Mouse (Mus musculus) limb, embryonic 12.5 days (tissue): ENCODE data around the gene Tmem198b. TPM values are rescaled to one million over a fixed set of nuclear protein-coding genes. Genes with fewer than 3 reads are reported as not detected.

Source experiments
- ATAC-seq: fragments of 200-750 bp; cut with Nextera tagmentation; 2 replicates; pipeline ENCODE4 v1.8.0; 2017; ENCODE audit warnings: low read depth, moderate TSS enrichment; ENCODE audit not compliant: insufficient number of reproducible peaks, insufficient read depth, low FRiP score, low TSS enrichment
- H3K27ac ChIP-seq: fragments of 300-500 bp; sonication (generic); 2 replicates; pipeline ENCODE4 v1.5.1; 2016; ENCODE audit warnings: mild to moderate bottlenecking, moderate library complexity
- H3K27me3 ChIP-seq: fragments of 300-500 bp; sonication (generic); 2 replicates; pipeline ENCODE4 v1.6.1; 2016; ENCODE audit warnings: mild to moderate bottlenecking, moderate library complexity
- H3K36me3 ChIP-seq: fragments of 300-500 bp; sonication (generic); 2 replicates; pipeline ENCODE4 v1.6.1; 2016; ENCODE audit warnings: mild to moderate bottlenecking, moderate library complexity
- H3K4me1 ChIP-seq: fragments of 300-500 bp; sonication (generic); replicated peaks from 2 replicates; pipeline ENCODE4 v1.6.1; 2016
- H3K4me2 ChIP-seq: fragments of 300-500 bp; sonication (generic); 2 replicates; pipeline ENCODE4 v1.6.1; 2016; ENCODE audit warnings: mild to moderate bottlenecking, moderate library complexity
- H3K4me3 ChIP-seq: fragments of 300-500 bp; sonication (generic); replicated peaks from 2 replicates; pipeline ENCODE4 v1.5.1; 2016; ENCODE audit warnings: mild to moderate bottlenecking
- H3K9ac ChIP-seq: fragments of 300-500 bp; sonication (generic); replicated peaks from 2 replicates; pipeline ENCODE4 v1.6.1; 2016; ENCODE audit warnings: mild to moderate bottlenecking, moderate library complexity
- H3K9me3 ChIP-seq: fragments of 300-500 bp; sonication (generic); 2 replicates; pipeline ENCODE4 v1.6.1; 2016; ENCODE audit warnings: mild to moderate bottlenecking, moderate library complexity
- WGBS: fragments of 180-500 bp; shearing (Covaris S2); methylation state at CpG from one replicate; pipeline ENCODE4 v1.1.7; 2016; 5-methylcytosine and 5-hydroxymethylcytosine counted together
- polyA plus RNA-seq: library from polyadenylated mRNA; unstranded; fragments of >200 nt; fragmentation: Nextera tagmentation; extraction: Ambion mirVana; gene quantifications from 2 replicates; pipeline ENCODE4 v1.2.1, GENCODE M21; 2016

The Tmem198b gene
- polyA plus RNA-seq, 1 experiment from 2014 or later: 23.4 TPM

DNA sequence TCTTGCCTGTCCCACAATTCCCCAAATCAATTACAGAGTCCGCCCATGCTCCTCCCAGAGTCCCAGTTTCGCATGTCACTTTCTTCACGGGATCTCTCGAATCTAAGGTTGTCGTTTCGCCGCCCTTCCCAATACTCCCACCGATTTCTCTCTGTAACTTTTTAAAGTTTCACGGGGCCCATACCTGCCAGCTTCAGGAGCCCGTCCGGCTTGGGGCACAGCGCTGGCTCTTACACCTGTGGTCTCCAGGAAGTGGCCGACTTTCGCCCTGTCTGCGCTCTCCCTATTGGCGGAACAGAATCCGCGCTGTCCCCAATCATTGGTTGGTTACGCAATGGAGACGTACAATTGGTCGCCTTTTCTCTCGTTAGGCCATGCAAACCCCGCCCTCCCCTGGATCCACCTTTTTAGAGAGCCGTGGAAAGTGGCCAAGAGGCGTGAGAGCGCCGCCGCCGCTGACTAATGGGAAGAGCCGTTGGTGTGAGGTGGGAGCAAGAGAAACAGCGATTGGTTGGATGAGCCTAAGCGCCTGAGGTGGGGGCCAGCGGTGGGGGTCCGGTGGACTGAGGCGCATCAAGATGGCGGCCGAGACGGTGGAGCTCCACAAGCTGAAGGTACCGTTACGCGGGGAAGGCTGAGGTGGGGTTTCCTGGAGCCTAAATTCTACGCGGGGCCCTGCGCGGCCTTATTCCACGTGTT lies 17.3 kb upstream of the Tmem198b start, which contains the start of gene Ormdl2:
TSS of gene Ormdl2 (minus strand) at position 288 of the 699 bp plus-strand sequence.
- no peaks in the 10 kb centered on the region for H3K9me3 ChIP-seq
- peak within 1 kb of the TSS; percentile 82 for H3K4me3 ChIP-seq
- peak; percentile 100 for ATAC-seq
- under 1% methylated on average over 46 of the region's 46 CpGs for WGBS
- H3K4me1 ChIP-seq: peaks cover 15% of the 10 kb centered on the region
- H3K36me3 ChIP-seq: peaks cover 45% of the 10 kb centered on the region
- peak within 1 kb of the TSS; percentile 85 for H3K4me2 ChIP-seq
- H3K9ac ChIP-seq: peak within 1 kb of the TSS; percentile 79
- H3K27ac ChIP-seq: peak within 1 kb of the TSS; percentile 60; the same call in 1 of the 2 replicates
- no peaks in the 10 kb centered on the region for H3K27me3 ChIP-seq

DNA sequence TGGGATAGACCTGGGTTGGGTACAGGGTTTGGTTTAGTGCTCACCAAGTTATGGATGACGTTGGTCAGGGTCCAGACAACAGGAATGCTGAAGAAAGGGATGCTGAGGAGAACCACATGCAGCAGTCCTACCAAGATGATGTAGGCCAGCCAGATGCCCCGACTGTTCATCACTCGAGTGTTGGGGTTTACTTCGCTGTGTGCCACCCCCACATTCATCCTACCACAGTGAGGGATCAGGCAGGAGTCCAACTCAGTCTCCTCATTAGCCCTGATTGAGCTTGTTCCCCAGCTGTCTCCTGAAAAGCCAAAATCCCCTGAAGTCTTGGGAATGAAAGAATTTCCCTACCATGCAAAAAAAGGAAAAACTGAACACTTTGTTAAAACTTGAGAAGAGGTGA lies 16.0 kb upstream of the Tmem198b start:
- Histone ChIP-seq H3K27ac (no peak overlapping the region), H3K36me3 (peaks cover 51% of the 10 kb centered on the region), H3K4me3 (no peak overlapping the region), H3K27me3 (no peaks in the 10 kb centered on the region), H3K4me1 (peaks cover 15% of the 10 kb centered on the region), H3K4me2 (no peak overlapping the region), H3K9ac (no peak overlapping the region), H3K9me3 (no peaks in the 10 kb centered on the region)
- no peak for ATAC-seq
- WGBS: 89% methylated on average over 4 of the region's 4 CpGs

DNA sequence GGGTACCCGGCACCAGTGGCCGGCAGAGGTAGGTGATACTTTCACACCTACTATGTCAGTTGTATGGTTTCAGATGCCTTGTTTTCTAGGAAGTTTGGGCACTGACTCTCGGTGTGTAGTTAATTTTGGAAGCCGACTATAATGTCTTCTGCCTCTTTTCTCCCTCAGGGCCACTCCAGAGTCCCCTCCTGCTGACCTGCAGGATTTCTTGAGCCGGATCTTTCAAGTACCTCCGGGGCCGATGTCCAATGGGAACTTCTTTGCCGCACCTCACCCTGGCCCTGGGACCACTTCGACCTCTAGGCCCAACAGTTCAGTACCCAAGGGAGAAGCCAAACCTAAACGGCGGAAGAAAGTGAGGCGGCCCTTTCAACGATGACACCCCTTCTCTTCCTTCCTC lies 12.9 kb upstream of the Tmem198b start, which contains the start of gene Sarnp:
TSS of gene Sarnp (plus strand) at position 301 of the 400 bp plus-strand sequence.
- WGBS: 89% methylated on average over 13 of the region's 13 CpGs
- Histone ChIP-seq H3K36me3 (peaks cover 67% of the 10 kb centered on the region), H3K4me2 (no peak within 1 kb of the TSS), H3K9me3 (no peaks in the 10 kb centered on the region), H3K4me3 (no peak within 1 kb of the TSS), H3K27me3 (no peaks in the 10 kb centered on the region), H3K27ac (no peak within 1 kb of the TSS), H3K4me1 (peaks cover 6% of the 10 kb centered on the region), H3K9ac (no peak within 1 kb of the TSS)
- ATAC-seq: no peak

DNA sequence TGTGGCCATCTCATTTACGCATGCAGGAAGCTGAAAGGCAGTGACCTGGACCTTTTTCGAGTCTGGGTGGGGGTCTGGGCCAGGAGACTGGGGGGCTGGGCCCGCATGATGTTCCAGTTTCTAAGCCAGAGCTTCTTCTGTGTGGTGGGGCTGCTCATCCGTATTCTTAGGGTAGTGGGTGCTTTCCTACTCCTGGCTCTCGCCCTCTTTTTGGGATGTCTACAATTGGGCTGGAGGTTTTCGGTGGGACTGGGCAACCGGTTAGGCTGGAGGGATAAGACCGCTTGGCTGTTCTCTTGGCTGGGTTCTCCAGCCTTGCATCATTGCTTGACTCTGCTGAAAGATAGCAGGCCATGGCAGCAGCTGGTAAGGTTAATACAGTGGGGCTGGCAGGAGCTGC lies 2.8 kb upstream of the Tmem198b start:
- Histone ChIP-seq H3K4me3 (peak overlapping the region; percentile 77), H3K4me2 (peak overlapping the region; percentile 87), H3K4me1 (peaks cover 51% of the 10 kb centered on the region), H3K36me3 (peaks cover 42% of the 10 kb centered on the region), H3K9ac (peak overlapping the region; percentile 84), H3K27ac (no peak overlapping the region), H3K9me3 (no peaks in the 10 kb centered on the region), H3K27me3 (no peaks in the 10 kb centered on the region)
- no peak for ATAC-seq
- WGBS: 90% methylated on average over 8 of the region's 8 CpGs

DNA sequence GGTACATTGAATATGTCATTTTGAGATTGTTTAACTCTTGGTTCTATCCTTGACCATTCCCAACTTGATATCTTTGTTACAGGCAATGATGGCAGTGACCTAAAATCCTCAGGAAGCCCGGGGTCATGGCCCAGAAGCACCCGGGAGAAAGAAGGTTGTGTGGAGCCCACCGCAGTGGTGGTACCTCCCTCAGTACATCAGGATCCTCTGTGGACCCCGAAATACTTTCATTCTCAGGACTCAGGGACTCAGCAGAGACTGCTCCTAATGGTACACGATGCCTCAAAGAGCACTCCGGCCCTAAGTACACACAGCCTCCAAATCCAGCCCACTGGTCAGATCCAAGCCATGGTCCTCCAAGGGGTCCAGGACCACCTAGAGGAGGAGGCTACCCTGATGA lies 1.9 kb upstream of the Tmem198b start:
- WGBS: 59% methylated on average over 6 of the region's 6 CpGs
- H3K36me3 ChIP-seq: peaks cover 51% of the 10 kb centered on the region
- peak overlapping the region; percentile 77 for H3K4me3 ChIP-seq
- H3K9me3 ChIP-seq: no peaks in the 10 kb centered on the region
- peak overlapping the region; percentile 87 for H3K4me2 ChIP-seq
- peaks cover 51% of the 10 kb centered on the region for H3K4me1 ChIP-seq
- peak overlapping the region; percentile 99 for H3K27ac ChIP-seq
- no peaks in the 10 kb centered on the region for H3K27me3 ChIP-seq
- ATAC-seq: no peak
- H3K9ac ChIP-seq: peak overlapping the region; percentile 84

DNA sequence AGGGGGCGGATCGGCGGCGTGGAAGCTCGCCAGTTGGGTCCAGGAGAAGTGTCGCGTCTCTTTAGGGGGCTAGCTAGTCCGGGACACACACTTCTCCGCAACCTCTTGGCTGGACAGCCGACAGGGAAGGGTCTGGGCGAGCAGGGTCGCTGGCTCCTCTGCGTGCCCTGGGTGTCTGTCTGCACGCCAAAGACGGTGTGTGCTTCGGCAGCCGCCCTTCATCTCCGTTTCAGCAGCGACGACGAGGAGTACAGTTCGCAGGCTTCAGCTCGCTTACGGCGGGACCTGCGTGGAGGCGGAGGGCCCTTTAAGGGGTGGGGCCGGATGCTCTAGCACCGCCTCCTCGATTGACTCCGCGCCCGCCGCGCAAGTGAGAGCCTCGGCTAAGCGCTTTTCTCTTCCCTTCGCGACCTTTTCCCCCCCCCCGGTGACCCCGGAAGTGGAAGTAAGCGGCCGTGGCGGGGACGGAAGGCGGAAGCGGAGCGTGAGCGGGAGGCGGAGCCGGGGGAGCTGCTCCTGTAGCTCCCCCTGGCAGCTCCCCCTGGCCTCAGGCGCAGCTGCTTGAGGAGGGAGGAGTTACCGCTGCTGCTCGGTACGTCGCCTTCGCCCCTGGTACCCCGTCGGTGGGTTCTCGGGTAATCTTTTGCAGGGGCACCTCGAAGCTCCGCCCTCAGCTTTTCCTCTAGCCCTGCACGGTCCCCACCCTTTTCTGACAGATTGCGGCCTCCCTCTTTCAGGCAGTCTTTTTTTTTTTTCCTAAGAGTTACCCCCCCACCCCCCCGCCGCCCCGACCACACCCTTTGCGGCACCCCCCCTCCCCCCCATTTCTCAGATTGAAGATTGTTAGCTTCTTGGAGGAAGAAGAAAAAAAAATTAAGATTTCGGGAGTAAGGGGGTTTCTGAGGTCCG lies 1.2 kb upstream of the Tmem198b start:
- peaks cover 51% of the 10 kb centered on the region for H3K4me1 ChIP-seq
- H3K27ac ChIP-seq: peak overlapping the region; percentile 99
- no peaks in the 10 kb centered on the region for H3K27me3 ChIP-seq
- WGBS: under 1% methylated on average over 70 of the region's 70 CpGs
- peaks cover 57% of the 10 kb centered on the region for H3K36me3 ChIP-seq
- H3K4me2 ChIP-seq: peak overlapping the region; percentile 87
- peak overlapping the region; percentile 84 for H3K9ac ChIP-seq
- ATAC-seq: peak; percentile 91
- no peaks in the 10 kb centered on the region for H3K9me3 ChIP-seq
- peak overlapping the region; percentile 77 for H3K4me3 ChIP-seq

DNA sequence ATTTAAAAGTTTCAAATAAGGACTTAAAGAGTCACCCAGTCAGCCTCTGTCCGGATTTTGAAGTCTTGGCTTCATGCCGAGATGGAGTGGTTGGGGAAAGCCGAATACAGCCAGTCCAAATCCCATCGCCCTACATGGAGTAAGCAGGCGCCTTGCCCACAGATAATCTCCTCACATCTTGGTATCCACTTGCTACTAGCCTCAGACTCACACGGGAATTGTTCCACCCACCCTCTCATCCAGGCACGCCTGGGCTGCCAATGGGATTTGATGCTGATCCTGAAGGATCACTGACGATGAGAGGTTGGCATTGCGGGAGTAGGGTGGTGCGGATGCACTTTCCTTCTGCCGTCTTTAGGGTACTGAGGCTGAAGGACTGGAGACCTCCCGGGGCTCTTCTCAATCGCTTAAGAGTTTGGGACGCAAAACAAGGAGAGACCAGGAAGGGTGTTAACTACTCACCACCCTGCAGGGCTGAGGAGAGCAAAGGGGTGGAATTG lies 349 bp downstream of the Tmem198b start, which contains the start of gene Dnajc14:
TSS of gene Dnajc14 (plus strand) at position 292 of the 500 bp plus-strand sequence.
- Histone ChIP-seq H3K4me1 (peaks cover 42% of the 10 kb centered on the region), H3K27me3 (no peaks in the 10 kb centered on the region), H3K27ac (peak within 1 kb of the TSS; percentile 99), H3K4me2 (peak within 1 kb of the TSS; percentile 87), H3K36me3 (peaks cover 54% of the 10 kb centered on the region), H3K9ac (peak within 1 kb of the TSS; percentile 84), H3K9me3 (no peaks in the 10 kb centered on the region), H3K4me3 (peak within 1 kb of the TSS; percentile 77)
- ATAC-seq: peak; percentile 4; the same call in 1 of the 2 replicates
- under 1% methylated on average over 14 of the region's 14 CpGs for WGBS

DNA sequence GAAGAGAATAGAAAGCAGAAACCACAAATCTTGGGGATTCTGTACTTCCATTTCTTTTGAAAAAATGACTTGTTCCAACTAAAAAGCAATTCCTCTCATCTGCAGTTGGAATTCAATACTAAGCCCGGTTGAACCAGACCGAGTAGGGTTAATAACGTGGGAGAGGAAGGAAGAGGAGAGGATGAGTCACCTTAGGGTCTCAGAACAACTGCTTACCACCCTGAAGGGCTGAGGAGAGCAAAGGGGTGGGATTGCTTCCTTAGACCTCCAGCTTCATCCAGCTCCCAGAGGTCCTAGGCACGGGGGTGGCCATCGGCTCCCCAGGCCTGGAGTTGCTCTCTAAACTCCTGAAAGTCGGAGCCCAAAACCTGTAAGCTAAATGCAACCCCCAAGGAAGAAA lies 809 bp downstream of the Tmem198b start:
- ATAC-seq: no peak
- no peaks in the 10 kb centered on the region for H3K9me3 ChIP-seq
- no peaks in the 10 kb centered on the region for H3K27me3 ChIP-seq
- H3K9ac ChIP-seq: peak overlapping the region; percentile 84
- WGBS: 11% methylated on average over 6 of the region's 6 CpGs
- peak overlapping the region; percentile 87 for H3K4me2 ChIP-seq
- H3K4me1 ChIP-seq: peaks cover 38% of the 10 kb centered on the region
- peaks cover 54% of the 10 kb centered on the region for H3K36me3 ChIP-seq
- peak overlapping the region; percentile 99 for H3K27ac ChIP-seq
- peak overlapping the region; percentile 77 for H3K4me3 ChIP-seq

DNA sequence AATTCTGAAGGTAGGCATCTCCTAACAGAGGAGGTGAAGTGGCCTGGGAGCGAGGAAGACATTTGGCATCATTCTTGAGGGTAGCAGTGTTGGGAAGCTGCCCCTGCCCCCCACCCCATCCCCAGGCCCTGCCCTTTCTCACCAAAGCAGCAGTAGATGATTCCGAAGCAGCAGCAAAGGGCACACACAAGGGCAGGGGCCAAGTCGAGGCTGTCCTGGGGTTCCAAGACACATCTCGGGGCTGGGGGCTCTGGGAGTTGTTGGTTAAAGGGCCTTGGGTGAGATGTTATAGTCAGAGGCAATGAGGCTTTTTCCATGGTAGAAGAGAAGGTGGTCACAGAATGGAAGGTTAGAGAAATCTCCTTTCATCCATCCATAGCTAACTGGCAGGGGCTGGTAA lies 1.2 kb downstream of the Tmem198b start:
- no peak for ATAC-seq
- peak overlapping the region; percentile 77 for H3K4me3 ChIP-seq
- 57% methylated on average over 4 of the region's 4 CpGs for WGBS
- H3K27me3 ChIP-seq: no peaks in the 10 kb centered on the region
- peaks cover 55% of the 10 kb centered on the region for H3K36me3 ChIP-seq
- H3K4me1 ChIP-seq: peaks cover 34% of the 10 kb centered on the region
- H3K4me2 ChIP-seq: peak overlapping the region; percentile 87
- peak overlapping the region; percentile 99; the same call in 1 of the 2 replicates for H3K27ac ChIP-seq
- peak overlapping the region; percentile 84 for H3K9ac ChIP-seq
- no peaks in the 10 kb centered on the region for H3K9me3 ChIP-seq

DNA sequence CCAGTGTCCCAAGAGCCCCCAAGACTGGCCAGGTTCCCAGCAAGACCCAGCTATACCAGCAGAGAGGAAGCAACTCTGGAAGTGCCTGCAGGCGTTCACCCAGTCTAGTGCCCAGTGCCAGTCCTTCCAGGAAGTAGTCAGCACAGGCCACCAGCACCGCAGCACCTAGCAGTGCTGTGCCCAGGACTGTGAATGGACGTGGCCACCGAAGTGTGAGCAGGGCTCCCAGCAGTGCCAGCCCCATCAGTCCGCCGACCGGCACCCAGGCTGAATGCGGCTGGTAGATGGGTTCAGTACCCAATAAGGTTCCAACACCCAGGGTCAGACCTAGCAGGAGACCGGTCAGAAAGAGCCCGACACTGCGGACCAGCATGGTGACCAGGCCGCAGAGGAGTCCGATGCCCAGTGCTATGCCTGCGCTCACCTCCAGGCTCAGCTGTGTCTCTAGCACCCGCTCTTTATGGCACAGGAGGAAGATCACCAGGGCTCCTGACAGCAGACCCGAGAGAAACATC lies 2.1 kb downstream of the Tmem198b start:
- Histone ChIP-seq H3K4me2 (no peak overlapping the region), H3K9me3 (no peaks in the 10 kb centered on the region), H3K4me3 (no peak overlapping the region), H3K27ac (no peak overlapping the region), H3K9ac (peak overlapping the region; percentile 84; the same call in 1 of the 2 replicates), H3K36me3 (peaks cover 56% of the 10 kb centered on the region), H3K27me3 (no peaks in the 10 kb centered on the region), H3K4me1 (peaks cover 24% of the 10 kb centered on the region)
- WGBS: 88% methylated on average over 16 of the region's 16 CpGs
- no peak for ATAC-seq

DNA sequence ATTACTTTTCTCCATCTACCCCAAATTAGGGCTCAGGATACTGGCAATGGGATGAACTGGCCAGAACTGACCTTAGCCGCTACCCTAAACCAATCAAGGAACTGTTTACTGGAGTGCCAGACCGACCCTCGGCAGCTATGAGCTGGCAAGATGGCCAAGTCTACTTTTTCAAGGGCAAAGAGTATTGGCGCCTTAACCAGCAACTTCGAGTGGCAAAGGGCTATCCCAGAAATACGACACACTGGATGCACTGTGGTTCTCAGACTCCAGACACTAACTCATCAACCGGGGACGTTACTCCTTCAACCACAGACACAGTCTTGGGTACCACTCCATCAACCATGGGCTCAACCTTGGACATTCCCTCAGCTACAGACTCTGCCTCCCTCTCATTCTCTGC lies 5.5 kb downstream of the Tmem198b start:
- no peaks in the 10 kb centered on the region for H3K9me3 ChIP-seq
- H3K27me3 ChIP-seq: no peaks in the 10 kb centered on the region
- peaks cover 46% of the 10 kb centered on the region for H3K36me3 ChIP-seq
- H3K4me3 ChIP-seq: no peak overlapping the region
- peaks cover 12% of the 10 kb centered on the region for H3K4me1 ChIP-seq
- H3K27ac ChIP-seq: no peak overlapping the region
- 89% methylated on average over 8 of the region's 8 CpGs for WGBS
- ATAC-seq: no peak
- H3K9ac ChIP-seq: no peak overlapping the region
- no peak overlapping the region for H3K4me2 ChIP-seq
